Mouse (Mus musculus) lung, embryonic 16.5 days (tissue): ENCODE measurements around the gene Chpf2. TPM values are rescaled to one million over a fixed set of nuclear protein-coding genes. Genes with fewer than 3 reads are reported as not detected.

ENCODE experiments used
- ATAC-seq: fragments of 200-750 bp; cut with Nextera tagmentation; 2 replicates; pipeline ENCODE4 v1.8.0; 2017; ENCODE audit warnings: low read depth, mild to moderate bottlenecking, moderate library complexity
- H3K27ac ChIP-seq: fragments of 300-500 bp; sonication (generic); 2 replicates; pipeline ENCODE4 v1.5.1; 2014; ENCODE audit warnings: mild to moderate bottlenecking, control low read depth, low read length
- H3K27me3 ChIP-seq: fragments of 300-500 bp; sonication (generic); 2 replicates; pipeline ENCODE4 v1.6.1; 2014; ENCODE audit warnings: low read depth, low read length, mixed read lengths; ENCODE audit not compliant: control insufficient read depth, insufficient read depth
- H3K36me3 ChIP-seq: fragments of 300-500 bp; sonication (generic); 2 replicates; pipeline ENCODE4 v1.6.1; 2014; ENCODE audit warnings: low read length; ENCODE audit not compliant: control insufficient read depth, insufficient read depth
- H3K4me1 ChIP-seq: fragments of 300-500 bp; sonication (generic); replicated peaks from 2 replicates; pipeline ENCODE4 v1.6.1; 2014; ENCODE audit warnings: low read length, mixed read lengths; ENCODE audit not compliant: control insufficient read depth, insufficient read depth
- H3K4me2 ChIP-seq: fragments of 300-500 bp; sonication (generic); 2 replicates; pipeline ENCODE4 v1.6.1; 2014; ENCODE audit warnings: low read depth, low read length, control low read depth
- H3K4me3 ChIP-seq: fragments of 300-500 bp; sonication (generic); 2 replicates; pipeline ENCODE4 v1.5.1; 2014; ENCODE audit warnings: mild to moderate bottlenecking, low read length, control low read depth
- H3K9ac ChIP-seq: fragments of 300-500 bp; sonication (generic); 2 replicates; pipeline ENCODE4 v1.6.1; 2014; ENCODE audit warnings: low read length, control low read depth
- H3K9me3 ChIP-seq: fragments of 300-500 bp; sonication (generic); 2 replicates; pipeline ENCODE4 v1.6.1; 2016; ENCODE audit warnings: low read length; ENCODE audit not compliant: control insufficient read depth
- WGBS: fragments of 180-500 bp; shearing (Covaris S2); extraction: QIAGEN DNeasy Blood & Tissue Kit; methylation state at CpG from one replicate; pipeline ENCODE4 v1.1.7; 2014; 5-methylcytosine and 5-hydroxymethylcytosine counted together
- polyA plus RNA-seq: library from polyadenylated mRNA; unstranded; fragments of >200 nt; fragmentation: Nextera tagmentation; extraction: Ambion mirVana; gene quantifications from 2 replicates; pipeline ENCODE4 v1.2.1, GENCODE M21; 2015

Gene Chpf2
- polyA plus RNA-seq, 1 experiment from 2014 or later = 19.4 TPM

DNA sequence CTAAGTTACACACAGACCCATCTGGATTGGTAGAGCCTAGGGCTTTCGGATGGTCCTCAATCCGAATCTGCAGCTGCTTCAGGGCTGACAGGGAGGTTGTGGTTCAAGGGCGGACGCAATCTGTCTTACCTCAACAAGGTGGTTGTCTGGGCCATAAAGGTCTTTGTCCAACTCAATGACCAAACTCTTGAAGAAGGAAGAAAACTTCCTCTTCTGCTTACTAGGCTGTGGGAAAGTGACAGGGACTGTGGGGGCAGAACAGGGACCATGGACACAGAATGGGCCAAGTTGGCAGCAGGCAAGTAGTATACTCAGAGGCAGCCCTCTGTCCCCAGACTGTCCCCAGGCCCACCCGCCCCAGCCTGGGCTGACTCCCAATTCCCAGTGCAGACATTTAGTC lies 8.7 kb downstream of the Chpf2 start:
- H3K4me1 ChIP-seq = peaks cover 31% of the 10 kb centered on the region
- no peak overlapping the region for H3K9ac ChIP-seq
- peaks cover 30% of the 10 kb centered on the region for H3K36me3 ChIP-seq
- no peaks in the 10 kb centered on the region for H3K27me3 ChIP-seq
- no peak overlapping the region for H3K4me3 ChIP-seq
- no peak overlapping the region for H3K27ac ChIP-seq
- 92% methylated on average over 5 of the region's 5 CpGs for WGBS
- no peak overlapping the region for H3K4me2 ChIP-seq
- no peaks in the 10 kb centered on the region for H3K9me3 ChIP-seq
- ATAC-seq = no peak

DNA sequence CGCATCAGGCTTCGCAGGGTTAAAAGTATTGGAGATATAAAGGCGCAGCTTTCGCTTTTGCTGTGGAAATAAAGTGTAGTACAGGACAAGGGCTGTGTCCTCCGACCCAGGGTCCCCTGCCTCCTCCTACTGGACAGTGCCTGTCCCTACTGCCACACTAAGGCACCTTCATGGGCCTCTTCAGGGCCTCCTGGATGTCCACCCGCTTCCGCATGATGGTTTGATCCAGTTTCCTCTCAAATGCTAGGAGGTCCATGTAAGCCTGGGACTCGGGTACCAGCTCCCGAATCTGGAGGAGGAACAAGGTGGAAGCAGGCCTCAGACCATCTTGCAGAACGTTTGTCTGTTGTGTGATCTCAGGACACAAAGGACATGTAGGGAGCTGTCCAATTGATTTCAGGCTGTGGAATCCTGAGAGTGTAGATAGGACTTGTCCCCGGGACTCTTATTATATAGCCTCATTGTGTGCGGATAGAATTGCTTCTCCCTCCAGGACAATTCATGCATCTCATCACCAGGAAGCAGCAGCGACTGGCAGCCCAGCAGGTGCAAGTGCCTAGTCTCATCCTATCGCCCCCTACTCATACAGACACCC lies 9.3 kb downstream of the Chpf2 start:
- Histone ChIP-seq H3K4me1 (peaks cover 37% of the 10 kb centered on the region), H3K27me3 (no peaks in the 10 kb centered on the region), H3K9me3 (no peaks in the 10 kb centered on the region), H3K4me2 (no peak overlapping the region), H3K27ac (no peak overlapping the region), H3K4me3 (no peak overlapping the region), H3K36me3 (peaks cover 26% of the 10 kb centered on the region), H3K9ac (no peak overlapping the region)
- 78% methylated on average over 14 of the region's 14 CpGs for WGBS
- ATAC-seq = no peak

- no peak overlapping the region for H3K27ac ChIP-seq
- no peak for ATAC-seq
- H3K9me3 ChIP-seq = no peaks in the 10 kb centered on the region
- no peaks in the 10 kb centered on the region for H3K27me3 ChIP-seq
- no peak overlapping the region for H3K4me2 ChIP-seq
- H3K4me3 ChIP-seq = no peak overlapping the region
- WGBS = 37% methylated on average over 11 of the region's 11 CpGs
- peaks cover 38% of the 10 kb centered on the region for H3K4me1 ChIP-seq
- no peak overlapping the region for H3K9ac ChIP-seq
- peaks cover 23% of the 10 kb centered on the region for H3K36me3 ChIP-seq
These were observed 10.1 kb downstream of the Chpf2 start for GRCm38 (mm10) chr5:24596519-24597171.

GRCm38 (mm10) chr5:24597221-24597728 lies 10.7 kb downstream of the Chpf2 start:
- H3K36me3 ChIP-seq = peaks cover 20% of the 10 kb centered on the region
- WGBS = 47% methylated on average over 2 of the region's 2 CpGs
- H3K4me3 ChIP-seq = no peak overlapping the region
- H3K4me2 ChIP-seq = no peak overlapping the region
- ATAC-seq = no peak
- peaks cover 33% of the 10 kb centered on the region for H3K4me1 ChIP-seq
- no peak overlapping the region for H3K9ac ChIP-seq
- H3K27me3 ChIP-seq = no peaks in the 10 kb centered on the region
- no peak overlapping the region for H3K27ac ChIP-seq
- no peaks in the 10 kb centered on the region for H3K9me3 ChIP-seq

DNA sequence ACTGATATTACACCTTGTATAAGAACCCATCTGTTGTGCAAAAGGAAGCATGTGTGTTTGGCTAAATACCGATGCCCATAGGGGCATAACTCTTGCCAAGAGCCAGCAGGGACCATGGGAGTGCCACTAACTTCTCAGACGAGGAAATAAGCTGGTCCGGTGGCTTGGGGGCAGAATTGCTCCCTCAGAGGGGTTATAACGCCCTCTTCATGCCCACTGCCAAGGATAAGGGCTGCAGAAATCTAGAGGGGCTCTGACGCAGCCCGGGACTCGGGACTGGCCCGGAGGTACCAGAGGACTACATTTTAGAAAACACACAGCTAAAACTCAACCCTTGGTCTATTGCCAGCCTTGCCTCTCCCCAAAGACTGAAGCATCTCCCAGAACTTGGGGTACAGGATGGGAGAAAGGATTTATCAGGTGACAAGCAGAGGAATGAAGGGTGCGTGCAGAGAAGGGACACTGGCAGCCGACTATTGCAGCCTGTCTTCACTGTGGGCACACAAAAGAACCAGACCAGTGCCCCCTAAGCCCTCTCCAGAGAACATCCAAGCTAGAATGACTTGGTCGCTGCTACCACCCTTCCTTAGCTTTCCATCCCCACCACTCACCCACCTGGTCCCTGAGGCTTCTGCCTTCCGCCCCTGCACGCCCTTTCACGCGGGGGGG lies 11.5 kb downstream of the Chpf2 start:
- WGBS = 24% methylated on average over 15 of the region's 15 CpGs
- H3K27me3 ChIP-seq = no peaks in the 10 kb centered on the region
- peaks cover 14% of the 10 kb centered on the region for H3K36me3 ChIP-seq
- no peak overlapping the region for H3K27ac ChIP-seq
- no peak for ATAC-seq
- peaks cover 33% of the 10 kb centered on the region for H3K4me1 ChIP-seq
- H3K4me3 ChIP-seq = peak overlapping the region; percentile 55
- H3K9me3 ChIP-seq = no peaks in the 10 kb centered on the region
- H3K9ac ChIP-seq = peak overlapping the region; percentile 65
- H3K4me2 ChIP-seq = peak overlapping the region; percentile 98

DNA sequence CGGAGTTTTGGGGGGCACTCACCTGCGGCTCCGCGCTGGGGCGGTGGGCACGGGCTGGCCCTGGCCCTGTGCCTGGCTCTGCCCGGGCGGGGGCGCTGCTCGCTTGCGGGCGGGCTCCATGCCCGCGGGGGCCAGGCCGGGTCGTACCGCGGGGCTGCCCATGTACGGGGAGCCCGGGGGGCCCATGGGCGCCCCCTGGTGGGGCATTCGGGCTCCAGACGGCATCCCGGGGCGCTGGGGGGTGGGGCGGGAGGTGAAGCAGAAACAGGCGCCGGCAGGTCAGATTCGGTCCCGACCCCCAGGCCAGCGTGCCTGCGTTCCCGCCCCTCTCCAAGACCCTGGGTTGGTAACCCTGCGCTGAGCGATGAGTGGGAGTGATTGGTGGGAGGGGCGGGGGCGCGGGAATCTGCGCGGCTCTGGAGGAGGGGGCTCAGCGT lies 12.0 kb downstream of the Chpf2 start:
- no peak overlapping the region for H3K27ac ChIP-seq
- no peak; the same call in 1 of the 2 replicates for ATAC-seq
- peaks cover 13% of the 10 kb centered on the region for H3K36me3 ChIP-seq

GRCm38 (mm10) chr5:24599137-24599536 lies 12.6 kb downstream of the Chpf2 start:
- peak overlapping the region; percentile 65 for H3K9ac ChIP-seq
- no peaks in the 10 kb centered on the region for H3K9me3 ChIP-seq
- 20% methylated on average over 8 of the region's 8 CpGs for WGBS
- no peak overlapping the region for H3K27ac ChIP-seq
- peaks cover 44% of the 10 kb centered on the region for H3K4me1 ChIP-seq
- no peaks in the 10 kb centered on the region for H3K27me3 ChIP-seq
- peak overlapping the region; percentile 55 for H3K4me3 ChIP-seq
- ATAC-seq = no peak
- H3K4me2 ChIP-seq = peak overlapping the region; percentile 98
- peaks cover 8% of the 10 kb centered on the region for H3K36me3 ChIP-seq

More for the DNA sequence above, 12.0 kb downstream of the Chpf2 start:
- peak overlapping the region; percentile 98 for H3K4me2 ChIP-seq
- no peaks in the 10 kb centered on the region for H3K9me3 ChIP-seq
- WGBS = under 1% methylated on average over 39 of the region's 41 CpGs
- no peaks in the 10 kb centered on the region for H3K27me3 ChIP-seq
- peak overlapping the region; percentile 65 for H3K9ac ChIP-seq
- H3K4me1 ChIP-seq = peaks cover 38% of the 10 kb centered on the region
- H3K4me3 ChIP-seq = peak overlapping the region; percentile 55

GRCm38 (mm10) chr5:24600236-24600635 lies 13.7 kb downstream of the Chpf2 start:
- Histone ChIP-seq H3K36me3 (peaks cover 4% of the 10 kb centered on the region; the same call in 1 of the 2 replicates), H3K9ac (no peak overlapping the region; the same call in 1 of the 2 replicates), H3K27me3 (no peaks in the 10 kb centered on the region), H3K4me1 (peaks cover 46% of the 10 kb centered on the region), H3K4me3 (no peak overlapping the region; the same call in 1 of the 2 replicates), H3K27ac (no peak overlapping the region), H3K4me2 (no peak overlapping the region; the same call in 1 of the 2 replicates), H3K9me3 (no peaks in the 10 kb centered on the region)
- WGBS = 78% methylated on average over 2 of the region's 2 CpGs
- no peak for ATAC-seq
